Mouse (Mus musculus): ENCODE results near the gene Nars2.

Gene Nars2

DNA sequence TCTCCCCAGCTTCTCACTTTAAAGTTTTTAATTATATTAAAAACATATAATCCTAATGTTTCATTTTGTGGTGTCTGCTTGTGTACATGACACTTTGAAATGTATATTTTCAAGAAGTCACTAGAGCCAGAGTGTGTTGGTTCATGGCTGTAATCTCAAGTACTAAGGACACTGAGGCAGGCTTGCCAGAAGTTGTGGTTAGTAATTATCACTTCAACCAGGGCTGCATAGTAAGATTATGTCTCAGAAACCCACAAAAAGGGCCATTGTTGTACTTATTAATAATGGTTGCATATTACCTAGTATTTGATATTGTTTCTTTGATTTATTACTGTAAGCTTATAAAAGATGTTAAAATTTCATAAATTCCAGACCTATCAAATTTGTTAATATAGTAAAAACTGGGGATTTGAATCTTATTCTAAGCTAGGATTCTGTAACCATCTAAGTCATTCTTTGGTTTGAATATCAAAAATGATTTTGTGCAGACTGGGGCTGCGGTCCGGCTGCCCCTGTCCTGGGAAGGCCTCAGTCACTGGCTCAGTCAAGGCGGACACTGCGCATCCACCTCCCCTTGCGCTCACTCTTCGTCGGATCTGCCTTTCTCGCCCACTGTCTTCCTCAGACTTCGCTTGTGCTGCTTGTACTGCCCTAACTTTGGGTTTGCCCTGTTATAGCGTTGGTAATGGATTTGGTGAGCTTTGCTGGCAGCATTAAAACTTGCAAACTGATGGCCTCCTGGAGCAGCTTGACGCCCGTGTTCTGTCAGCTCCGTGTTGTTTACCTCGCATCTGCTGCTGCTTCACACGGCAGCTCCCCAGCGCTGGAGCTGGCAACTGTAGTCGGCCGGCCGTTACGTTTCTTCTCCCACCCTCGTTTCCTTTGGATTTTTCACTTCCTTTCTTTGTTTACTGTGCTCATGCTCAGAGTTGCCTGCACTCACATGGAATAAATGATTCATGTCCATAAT, 20.0 kb downstream of the Nars2 start:
- no peak for DNase-seq

DNA sequence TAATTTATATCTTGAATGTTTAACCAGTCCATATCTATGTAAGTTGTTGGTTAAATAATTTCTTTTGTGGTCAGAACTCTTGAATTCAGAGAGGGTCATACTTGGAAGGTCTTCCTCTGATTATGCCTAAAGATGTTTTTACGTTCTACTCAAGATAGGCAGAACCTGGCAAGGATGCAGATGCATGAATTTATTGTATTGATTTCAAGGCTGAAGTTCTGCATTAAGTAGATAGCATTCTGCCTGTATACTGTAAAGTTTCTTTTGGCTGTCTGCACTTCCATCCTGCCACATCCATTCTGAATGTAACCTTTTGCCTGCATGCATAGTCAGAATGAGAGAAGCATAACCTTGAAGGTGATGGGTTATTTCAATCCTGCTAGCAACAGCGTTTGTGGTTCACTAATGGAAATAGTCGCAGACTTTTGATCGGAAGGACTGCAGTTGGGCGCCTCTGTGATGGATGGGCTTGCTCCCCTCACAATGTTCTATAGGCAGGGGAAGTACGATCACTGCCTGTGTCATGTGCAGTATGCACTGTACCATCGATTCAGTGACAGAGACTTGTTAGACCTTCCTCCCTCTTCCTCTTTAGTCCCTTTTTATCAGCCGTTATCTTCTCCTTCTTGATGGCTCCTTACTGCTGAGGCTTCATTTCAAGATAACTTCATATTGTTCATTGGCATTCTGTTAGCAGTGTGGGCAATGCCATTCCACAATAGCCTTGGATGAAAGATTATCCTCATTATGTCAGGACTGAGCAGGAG, 21.0 kb downstream of the Nars2 start:
- no peak for DNase-seq

DNA sequence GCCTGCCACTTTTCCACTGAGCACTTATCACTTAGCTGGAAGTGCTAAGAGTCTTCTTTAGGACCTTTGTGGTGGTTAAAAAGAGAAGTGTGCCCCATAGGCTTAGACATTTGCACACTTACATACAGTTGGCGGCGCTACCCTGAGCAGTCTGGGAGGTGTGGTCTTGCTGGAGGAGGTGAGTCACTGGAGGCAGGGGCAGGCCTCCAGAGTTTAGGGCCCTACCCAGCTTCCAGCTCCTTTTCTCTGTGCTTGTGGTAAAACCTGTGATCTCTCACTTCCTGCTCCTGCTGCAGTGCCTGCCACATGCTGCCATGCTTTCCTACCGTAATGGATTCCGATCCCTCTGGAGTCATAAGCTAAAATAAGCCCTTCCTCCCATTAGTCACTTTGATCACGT, 24.6 kb downstream of the Nars2 start:
- no peak for DNase-seq

DNA sequence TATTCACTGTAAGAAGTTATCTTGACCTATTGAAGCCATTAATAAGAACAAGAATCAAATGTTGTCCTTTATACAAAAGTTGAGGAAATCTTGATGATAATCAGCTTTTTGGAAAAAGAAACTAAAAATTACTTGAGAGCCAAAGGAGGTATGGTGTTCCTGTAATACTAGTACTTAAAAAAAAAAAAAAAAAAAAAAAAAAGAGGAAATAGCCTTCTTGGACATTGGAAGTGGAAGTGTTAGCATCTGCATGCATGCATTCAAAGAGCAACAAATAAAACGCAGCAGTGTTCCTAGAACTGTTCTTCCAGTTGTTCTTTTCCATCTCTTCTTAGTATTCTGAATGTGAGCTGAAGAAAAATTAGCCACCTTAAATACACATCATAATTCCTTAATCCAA, 25.9 kb downstream of the Nars2 start:
- no peak for DNase-seq

DNA sequence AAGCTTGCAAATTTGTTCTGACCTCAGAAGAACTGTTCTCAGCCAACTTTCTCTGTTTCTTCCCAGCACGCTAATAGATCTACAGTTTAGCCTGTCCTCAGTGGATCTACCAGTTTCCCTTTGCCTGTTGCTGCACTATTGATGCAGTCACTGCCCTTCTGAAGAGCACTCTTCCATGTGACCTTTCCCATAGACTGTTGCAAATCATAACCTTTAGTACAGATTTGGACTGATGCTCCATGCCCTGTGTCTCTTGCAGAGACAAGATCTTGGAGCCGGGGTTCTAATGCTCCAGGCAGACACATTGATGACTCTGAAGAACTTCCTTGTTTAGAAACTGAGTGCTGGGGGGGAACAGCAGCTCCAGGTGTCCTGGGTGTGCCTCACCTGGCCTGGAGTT, 30.1 kb downstream of the Nars2 start:
- DNase-seq, result no peak

DNA sequence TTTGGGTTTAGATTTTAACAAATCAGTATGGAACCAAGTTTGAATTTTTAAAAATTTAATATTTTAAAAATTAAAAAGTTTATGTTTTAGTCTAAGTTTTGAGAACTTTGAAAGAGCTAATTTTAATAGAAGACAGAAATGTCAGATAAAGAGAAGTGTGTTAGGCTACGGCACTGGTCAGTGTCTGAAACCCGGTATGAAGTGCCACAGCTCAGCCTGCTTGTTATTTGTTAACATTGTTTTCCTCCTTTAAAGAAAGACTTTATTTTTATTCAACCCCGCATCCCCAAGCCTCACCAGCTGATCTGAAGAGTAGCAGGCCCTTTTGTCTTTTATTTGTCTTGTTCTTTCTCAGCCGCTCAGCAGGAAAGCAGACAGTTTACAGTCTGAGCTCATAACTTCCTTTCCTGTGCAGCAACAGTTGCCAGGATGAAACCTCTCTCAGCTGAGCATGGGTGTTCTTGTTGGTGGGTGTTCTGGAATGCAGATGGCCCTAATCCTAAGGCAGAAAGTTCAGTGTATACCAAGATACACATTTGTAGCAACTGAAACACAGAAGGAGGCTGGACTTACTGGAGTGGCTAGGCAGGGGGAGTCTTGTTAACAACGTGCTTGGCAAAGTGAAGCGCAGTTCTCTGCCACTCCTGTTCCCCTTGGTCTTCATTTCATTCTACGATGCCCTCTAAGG, 32.5 kb downstream of the Nars2 start:
- no peak for DNase-seq

DNA sequence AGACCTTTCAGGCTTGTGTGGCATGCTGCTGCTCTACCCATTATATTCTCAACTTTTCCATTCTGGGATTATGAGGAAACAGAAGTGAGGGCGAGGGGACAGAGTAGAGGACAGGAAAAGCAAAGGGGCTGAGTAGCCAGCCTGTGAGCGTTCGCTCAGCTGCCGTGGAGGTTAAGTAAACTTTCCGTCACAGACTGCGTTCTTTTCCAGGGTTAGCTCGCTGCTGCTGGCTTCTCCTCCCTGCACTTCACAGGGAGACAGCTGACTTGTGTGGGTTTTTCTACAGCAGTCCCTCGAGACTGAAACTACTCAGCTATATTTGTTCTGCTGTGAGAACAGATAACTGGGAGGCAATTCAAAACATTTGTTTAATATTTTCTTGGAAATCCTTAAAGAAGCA, 34.5 kb downstream of the Nars2 start:
- DNase-seq, result no peak

DNA sequence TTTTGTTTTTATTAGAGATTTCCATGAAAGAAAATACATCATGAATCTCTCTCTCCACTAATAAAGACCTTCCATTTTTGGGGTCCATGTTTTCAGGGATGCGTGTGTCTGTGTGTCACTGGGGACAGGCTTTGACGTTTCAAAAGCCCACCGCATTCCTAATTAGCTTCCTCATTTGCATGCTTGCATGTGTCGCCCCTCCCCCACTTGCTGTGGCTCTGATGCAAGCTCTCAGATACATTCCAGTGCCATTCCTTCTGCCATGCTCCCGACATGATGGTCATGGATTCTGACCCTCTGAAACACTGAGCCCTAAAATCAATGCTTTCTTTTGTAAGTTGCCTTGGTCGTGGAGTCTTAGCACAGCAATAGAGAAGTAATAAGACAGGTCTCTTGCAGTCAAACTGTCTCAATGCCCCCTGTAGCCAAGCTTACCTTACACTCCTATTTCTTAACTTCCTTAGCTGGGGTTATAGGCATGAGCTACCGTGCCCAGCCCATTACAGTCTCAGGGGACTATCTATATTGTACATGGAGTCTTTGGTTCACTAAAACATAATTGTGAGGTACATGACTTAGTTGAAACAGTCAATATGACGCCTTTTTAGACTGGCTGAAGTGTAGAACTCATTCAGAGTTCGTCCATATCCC, 35.6 kb downstream of the Nars2 start:
- DNase-seq, result peak; percentile 22

DNA sequence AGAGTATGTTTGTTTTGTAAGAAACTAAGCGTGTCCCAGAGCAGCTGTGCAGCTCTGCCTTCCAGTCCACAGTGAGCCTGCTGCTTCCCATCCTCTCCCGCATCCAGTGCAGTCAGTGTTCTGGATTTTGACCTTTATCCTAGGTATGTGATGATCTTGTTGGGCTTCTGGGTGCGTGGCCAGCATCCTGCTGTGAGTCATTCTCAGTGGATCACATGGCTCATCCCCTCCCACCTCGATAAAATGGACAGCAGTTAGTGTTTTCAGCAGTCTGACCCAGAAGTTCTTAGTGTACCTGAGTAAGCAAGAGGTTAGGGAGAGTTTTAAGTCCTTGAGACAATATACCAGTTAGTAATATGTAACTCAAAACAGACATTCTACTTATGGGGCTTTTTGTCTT, 36.4 kb downstream of the Nars2 start:
- no peak for DNase-seq

DNA sequence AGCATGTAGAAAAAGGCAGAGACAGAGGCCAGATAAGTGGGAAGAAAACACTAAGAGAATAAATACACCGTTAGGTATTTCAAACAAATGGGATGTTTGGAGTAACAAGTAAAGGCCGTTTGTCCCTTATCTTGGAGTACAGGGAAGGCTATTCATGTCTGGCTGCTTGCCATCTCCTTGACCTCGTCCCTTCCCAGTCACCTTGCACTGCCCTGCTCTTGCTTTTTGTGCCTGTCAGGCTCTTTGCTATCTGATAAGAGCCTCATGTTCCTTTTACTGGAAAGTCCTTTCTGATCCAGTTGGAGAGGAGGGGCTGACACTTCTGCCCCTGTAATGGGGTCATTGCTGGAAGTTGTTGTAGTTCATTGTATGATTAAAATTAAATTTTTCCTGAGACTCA, 61.7 kb downstream of the Nars2 start:
- no peak for DNase-seq

DNA sequence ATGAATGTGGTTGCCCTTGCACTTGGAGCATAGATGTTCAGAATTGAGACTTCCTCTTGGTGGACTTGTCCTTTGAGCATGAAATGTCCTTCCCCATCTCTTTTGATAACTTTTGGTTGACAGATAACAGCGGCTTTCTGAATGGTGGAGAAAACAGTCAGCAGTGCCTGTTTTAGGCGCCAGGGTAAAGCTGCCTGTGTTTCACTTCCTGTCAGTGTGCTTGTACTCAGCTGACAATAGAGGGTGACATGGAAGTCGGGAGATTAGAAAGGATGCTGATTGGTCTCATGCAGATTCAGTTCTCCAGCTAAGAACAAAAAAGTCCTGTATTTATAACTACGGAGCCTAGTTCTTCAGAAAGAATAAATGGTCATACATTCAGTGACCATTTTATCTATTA, 66.7 kb downstream of the Nars2 start:
- DNase-seq, result no peak

DNA sequence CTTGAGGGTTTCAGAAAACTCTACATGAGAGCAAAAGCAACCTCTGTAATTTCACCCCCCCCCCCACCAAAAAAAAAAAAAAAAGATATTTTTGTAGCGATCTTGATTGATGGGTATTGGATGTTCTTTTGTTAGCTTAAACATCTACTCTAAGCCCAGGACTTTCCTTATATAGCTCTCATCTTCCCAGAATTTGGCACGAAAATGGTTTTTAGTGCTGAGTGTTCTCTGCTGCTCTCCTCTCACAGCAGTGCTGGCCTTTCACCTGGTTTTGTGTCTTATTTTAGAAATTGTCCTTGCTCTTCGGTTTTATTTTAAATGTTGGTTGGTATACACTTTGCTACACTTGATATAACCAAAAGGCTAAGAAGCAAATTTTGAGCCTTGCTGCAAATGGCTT, 67.1 kb downstream of the Nars2 start:
- no peak for DNase-seq

DNA sequence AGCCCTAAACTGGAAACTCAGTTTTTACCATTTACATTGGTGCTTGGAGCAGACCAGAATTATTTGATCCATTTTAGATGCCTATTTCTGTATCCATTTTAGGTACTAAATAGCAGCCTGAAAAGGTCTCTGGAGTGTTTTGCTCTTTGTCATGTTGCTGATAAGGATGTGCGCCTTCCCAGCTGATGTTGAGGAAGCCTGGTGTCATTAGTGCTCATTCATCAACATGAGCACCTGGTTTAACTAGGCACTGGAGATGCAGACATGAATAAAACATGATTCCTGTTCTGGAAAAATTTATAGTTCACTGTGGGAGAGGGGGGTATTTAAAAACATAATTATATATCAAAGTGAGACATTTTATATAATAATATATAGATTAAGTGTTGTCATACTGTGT, 68.0 kb downstream of the Nars2 start:
- no peak for DNase-seq

DNA sequence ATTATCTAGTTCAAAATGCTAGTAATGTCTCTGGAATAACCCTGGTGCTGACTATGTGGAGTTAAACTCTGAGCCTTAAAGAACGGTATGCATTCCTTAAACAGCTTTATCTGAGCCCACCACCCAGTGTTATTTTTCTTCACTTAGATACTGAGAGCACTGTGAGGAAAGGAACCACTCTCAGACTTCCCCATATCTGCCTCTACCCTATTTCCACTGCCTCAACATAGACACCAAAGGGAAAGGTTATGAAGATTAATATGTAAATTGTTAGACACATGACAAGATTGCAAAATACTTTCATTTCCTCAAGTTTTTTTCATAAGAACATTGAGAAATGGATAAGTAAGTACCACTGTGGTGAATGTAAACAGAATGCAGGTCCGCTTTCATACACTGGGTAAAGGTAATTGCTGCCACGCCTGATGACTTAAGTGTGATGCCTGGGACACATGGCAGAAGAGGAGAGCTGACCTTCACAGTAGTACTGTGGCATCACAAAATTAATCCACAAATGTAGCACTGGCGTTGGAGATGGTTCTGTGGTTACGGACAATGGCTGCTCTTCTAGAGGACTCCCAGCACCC, 75.6 kb downstream of the Nars2 start:
- no peak for DNase-seq

DNA sequence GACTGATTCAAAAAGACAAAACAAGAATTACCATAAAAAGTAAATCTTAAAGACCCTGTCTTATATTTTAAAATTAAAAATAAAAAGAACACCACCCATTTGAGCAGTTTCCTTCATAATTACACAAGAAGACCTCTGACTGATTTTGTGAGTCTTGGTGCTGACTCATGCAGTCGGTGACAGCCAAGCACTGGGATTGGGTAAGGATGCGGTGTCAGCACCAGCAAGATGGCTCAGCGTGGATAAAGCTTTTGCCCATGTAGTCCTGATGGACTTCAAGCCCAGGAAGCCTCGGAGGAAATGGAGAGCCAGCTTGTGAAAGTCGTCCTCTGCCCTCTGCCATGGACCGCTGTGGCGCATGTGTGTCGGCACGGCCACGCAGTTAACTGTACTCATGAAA, 77.8 kb downstream of the Nars2 start:
- DNase-seq, result no peak

DNA sequence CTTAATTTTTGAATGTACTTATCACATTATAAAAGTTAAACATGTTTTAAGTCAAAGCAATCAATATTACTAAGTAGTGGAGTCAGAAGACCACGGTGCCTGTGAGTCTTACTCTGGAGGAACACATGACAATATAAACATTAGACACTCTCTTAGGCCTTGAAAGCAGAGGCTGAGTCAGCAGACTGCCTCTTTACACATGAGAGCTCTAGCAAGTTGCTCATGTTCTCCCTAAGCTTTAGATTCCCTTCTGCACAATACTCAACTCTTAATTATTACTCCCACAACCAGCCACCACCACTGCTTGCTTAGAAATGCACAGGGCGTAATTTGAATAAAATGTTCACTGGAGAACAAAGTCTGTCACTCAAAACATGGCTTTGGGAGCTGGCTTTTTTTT, 81.1 kb downstream of the Nars2 start:
- DNase-seq, result no peak

DNA sequence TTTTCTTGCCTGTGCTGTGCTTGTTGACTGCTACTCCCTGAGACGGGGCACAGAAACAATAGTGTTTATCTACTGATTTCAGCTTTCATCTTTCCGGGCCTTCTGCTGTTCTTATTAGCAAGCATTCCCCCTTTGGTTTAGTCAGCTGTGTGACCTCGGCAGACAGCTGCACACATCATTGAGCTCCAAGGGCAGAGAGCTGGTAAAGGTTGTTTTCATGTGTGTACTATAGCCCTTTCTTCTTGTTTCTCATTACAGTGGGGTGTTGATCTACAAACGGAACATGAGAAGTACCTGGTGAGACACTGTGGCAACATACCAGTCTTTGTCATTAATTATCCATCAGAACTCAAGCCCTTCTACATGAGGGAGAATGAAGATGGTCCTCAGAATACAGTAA, 88.3 kb downstream of the Nars2 start:
- DNase-seq, result no peak

DNA sequence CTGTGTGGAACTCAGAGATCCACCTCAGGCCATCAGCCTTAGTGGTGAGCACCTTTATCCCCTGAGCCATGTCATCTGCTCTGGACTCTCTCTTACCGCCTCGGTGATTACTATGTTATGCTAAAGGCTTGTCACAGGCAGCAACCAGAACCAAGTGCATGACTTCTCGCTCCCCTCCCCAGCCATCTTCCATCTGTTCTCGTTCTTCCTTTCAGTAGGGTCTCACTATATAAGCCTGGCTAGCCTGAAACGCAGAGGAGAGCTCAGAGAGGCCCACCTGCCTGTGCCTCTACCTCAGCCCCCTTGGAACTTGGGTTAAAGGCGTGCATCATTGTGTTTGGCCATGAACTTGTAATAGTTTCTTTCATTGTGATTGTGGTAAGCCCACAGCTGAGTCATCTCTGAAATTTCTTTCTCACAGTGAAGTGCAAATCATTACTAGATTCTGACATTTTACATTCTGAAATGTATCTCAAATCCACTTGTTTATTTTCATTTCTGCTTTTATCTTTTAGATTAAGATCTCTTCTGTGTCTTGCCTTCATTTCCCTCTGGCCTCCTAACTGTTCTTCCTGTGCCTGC, 90.7 kb downstream of the Nars2 start:
- DNase-seq, result no peak

DNA sequence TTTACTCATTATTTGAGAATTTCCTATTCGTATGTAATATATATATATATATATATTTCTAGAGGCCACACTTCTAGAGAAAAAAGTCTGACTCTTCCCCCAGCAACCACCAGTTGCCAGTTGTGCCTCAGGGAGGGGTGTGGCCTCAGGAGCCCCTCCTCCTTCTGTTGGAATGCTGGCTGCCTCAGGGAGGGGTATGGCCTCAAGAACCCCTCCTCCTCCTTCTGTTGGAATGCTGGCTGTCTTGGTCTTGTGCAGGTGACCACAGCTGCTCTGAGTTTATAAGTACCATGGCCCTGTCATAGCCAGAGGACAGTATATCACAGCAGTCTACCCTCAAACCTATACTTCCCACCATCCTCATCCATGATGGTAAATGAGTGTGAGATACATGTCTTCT, 91.7 kb downstream of the Nars2 start:
- DNase-seq, result no peak

DNA sequence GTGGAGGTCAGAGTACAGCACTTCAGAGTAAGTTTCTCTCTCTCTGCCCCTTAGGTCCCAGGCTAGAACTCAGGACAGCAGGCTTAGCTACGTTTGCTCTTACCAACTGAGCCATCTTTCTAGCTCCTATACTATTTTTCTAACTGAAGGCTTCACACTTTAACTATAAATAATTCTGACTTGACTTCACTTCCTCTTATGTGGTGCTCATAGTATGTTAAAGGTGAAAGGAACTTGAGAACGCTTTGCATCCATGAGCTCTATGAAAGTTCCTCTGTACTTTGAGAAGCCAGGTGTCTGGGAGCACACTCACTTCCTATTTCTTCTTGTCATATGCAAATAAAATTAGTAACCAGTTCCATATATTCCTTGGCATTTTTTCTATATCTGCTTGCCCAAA, 109.7 kb downstream of the Nars2 start:
- DNase-seq, result no peak

DNA sequence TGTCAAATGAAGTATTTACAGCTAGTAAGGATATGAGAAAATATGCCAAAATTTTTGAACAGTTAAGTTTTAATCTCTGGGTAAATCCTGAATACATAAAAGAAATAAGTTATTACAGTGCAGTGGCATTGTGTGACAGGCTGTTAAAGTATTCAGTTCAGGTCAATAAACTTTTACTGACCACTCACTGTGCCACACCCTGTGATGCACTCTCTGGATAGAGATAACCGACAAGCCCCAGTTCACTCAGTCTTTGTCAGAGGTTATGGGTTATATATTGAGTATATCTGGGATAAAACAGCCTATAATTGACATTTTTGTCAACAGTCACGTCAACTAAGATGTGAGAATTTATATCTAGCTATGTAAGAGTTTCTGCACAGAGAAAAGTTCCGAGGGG, 120.2 kb downstream of the Nars2 start:
- DNase-seq, result no peak

DNA sequence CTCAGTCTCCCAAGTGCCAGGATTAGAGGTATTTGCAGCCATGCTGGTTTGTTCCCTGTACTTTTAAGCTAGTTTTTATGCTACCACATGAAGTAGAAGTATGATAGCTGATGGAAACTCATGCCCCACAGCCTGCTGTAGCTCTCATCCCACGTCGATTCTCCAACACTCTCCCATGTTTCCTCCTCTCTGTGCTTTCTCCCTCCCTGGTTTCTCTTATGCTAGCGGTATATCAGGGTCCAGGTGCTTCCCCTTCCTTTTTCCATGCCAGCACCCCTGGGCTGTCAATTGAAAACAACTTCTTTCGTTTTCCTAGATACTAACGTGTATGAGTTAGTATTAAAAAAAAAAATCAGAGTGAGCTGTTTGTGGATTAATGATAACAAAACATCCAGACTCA, 120.8 kb downstream of the Nars2 start:
- no peak for DNase-seq

All from right cerebral cortex, postnatal 4 days (tissue).